Mouse (Mus musculus) splenic B cell, adult 2 months (primary cell): ENCODE measurements at regions not wholly inside any gene's neighbourhood (a gene's known extent, or its start where the extent isn't known, plus 50 kb on each side); places are given as distances from the start of the nearest gene placed in this dataset.

Experiments used
- DNase-seq: peaks from one replicate; pipeline ENCODE4 v3.0.0-alpha.2; 2011; ENCODE audit warnings: low read depth, low spot score
- H3K27me3 ChIP-seq: 2 replicates; pipeline ENCODE4 v1.6.1; 2012; ENCODE audit warnings: mild to moderate bottlenecking, low read length, moderate library complexity, mixed read lengths; ENCODE audit not compliant: control insufficient read depth, poor library complexity, insufficient read depth, severe bottlenecking
- H3K36me3 ChIP-seq: 2 replicates; pipeline ENCODE4 v1.6.1; 2012; ENCODE audit warnings: mild to moderate bottlenecking, low read length, moderate library complexity, mixed read lengths; ENCODE audit not compliant: control insufficient read depth, poor library complexity, insufficient read depth, severe bottlenecking

DNA sequence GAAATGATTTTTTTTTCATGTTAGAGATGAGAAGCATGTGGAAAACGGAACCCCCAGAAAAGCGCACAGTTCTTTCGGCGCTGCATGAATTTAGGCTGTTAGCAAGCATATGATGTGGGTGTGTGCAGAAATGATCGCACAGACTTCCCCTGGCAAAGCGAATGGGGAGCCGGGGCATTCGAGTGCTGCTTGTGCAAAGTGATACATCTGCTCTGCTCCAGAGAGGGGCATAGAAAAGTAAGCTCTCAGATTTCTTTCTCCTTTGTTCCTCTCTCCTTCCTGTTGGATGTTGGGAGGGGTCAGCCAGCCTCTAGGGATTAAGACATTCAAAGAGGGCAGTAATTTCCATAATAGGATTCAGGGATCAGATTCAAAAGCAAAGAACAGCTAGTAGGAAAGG is 827.9 kb downstream of the Kcnj2 start:
- no peaks in the 10 kb centered on the region for H3K27me3 ChIP-seq
- DNase-seq, result no peak
- H3K36me3 ChIP-seq, result no peaks in the 10 kb centered on the region

DNA sequence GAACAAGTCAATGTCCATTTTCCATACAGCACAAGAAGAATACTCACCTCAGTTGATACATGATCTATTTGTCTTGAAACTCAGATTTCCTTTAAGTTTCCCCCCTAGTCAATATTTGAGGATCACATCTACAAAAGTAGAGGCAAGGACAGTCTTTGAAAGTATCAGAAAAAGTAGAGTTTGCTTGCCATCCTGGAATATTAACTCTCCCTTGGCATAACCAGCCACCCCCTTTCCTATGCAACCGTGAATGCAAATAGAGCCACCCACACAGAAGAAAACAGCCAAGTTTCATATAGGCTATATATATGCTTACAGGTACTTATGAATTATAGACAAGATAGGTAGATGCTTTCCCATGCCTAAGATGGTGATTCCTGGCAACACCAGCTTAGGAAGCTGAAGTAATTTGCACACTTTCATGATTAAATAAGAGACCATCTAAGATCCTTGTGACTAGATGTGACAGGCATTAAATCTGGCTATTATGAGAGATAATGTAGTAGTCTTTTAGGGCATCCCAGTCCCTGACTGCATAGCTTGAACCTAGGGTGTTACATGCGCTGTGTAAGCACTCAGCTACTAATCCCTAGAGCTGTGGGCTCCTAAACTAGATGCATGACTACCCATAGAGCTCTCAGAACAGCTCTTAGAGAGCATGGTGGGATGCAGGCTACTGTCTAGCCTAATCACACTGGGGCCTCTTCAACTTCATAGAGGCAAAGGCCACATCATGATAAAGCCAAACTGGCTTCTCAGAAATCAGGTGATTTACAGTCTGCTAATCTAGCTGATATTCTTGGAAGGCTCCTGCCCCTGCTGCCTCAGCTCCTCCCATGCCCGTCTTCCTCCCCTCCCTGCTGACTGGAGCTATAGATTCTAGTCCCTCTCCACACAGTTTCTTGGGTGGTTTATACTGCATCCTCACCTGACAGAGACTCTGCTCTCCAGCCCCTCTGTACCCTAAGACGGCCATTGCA is 829.5 kb downstream of the Kcnj2 start:
- no peaks in the 10 kb centered on the region for H3K36me3 ChIP-seq
- no peaks in the 10 kb centered on the region for H3K27me3 ChIP-seq
- no peak for DNase-seq

DNA sequence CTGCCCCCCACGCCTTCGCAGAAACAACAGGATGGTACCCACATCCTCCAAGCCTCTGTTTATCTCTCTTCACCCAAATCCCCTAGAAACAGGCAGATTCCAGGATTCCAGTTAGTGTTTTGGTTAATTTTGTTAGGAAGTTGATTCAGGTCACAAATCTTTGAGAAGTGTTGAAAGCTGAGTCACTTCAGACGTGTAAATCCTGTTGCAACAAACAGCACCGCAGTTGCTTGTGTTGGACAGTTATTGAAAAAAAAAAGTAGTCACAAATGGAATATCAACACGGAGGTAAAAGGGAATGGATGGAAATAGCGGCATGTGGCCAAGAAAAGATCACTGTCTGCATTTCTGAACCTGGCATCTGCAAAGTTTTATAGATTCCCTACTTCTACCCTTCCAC is 831.0 kb downstream of the Kcnj2 start:
- Histone ChIP-seq H3K27me3 (no peaks in the 10 kb centered on the region), H3K36me3 (no peaks in the 10 kb centered on the region)
- no peak for DNase-seq

- Histone ChIP-seq H3K36me3 (no peaks in the 10 kb centered on the region), H3K27me3 (no peaks in the 10 kb centered on the region)
- no peak for DNase-seq
Measured at GRCm38 (mm10) chr11:111904086-111904485, 838.1 kb downstream of the Kcnj2 start.

- no peaks in the 10 kb centered on the region for H3K27me3 ChIP-seq
- H3K36me3 ChIP-seq, result no peaks in the 10 kb centered on the region
- no peak for DNase-seq
Measured at GRCm38 (mm10) chr11:111913891-111914290, 847.9 kb downstream of the Kcnj2 start.

DNA sequence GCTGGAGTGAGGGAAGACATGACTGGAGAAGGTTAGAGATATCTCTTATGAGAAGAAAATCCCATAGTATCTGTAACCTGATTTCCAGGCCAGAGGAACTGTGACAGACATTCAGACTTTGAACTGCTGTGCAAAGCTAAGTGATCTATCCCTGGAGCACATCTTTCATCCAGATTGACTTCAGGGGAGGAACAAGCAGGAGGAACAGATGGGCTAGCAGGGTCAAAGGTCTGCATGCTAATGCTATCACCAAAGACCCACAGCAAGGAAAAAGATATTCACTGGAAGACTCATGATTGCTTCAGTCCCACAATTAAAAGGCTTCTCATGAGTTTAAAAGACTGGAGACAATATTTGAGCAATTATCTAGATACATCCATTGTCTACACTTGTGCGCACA is 855.7 kb upstream of the Sox9 start:
- H3K27me3 ChIP-seq, result no peaks in the 10 kb centered on the region
- no peak for DNase-seq
- H3K36me3 ChIP-seq, result no peaks in the 10 kb centered on the region

GRCm38 (mm10) chr11:111929366-111929765 is 852.7 kb upstream of the Sox9 start:
- H3K27me3 ChIP-seq, result no peaks in the 10 kb centered on the region
- H3K36me3 ChIP-seq, result no peaks in the 10 kb centered on the region
- DNase-seq, result no peak

DNA sequence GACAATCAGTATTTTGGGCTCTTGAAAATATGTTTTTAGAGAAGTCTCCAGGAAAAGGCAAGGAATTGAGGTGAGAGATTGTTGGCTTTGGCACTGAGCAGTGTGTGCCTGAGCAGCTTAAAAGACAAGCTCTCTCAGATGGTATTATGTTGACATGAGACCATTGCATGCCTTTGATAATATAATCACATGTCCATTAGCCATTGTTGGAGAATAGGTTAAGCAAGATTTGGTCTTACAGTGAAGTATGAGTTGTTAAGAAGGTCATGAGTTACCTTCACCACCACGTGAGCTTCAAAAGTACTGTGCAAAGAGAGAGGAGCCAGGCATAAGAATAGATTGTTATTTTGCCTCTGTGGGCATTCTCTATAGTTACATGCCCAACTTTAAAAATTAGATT is 850.0 kb upstream of the Sox9 start:
- H3K27me3 ChIP-seq, result no peaks in the 10 kb centered on the region
- H3K36me3 ChIP-seq, result no peaks in the 10 kb centered on the region
- no peak for DNase-seq

GRCm38 (mm10) chr11:111944282-111944681 is 837.7 kb upstream of the Sox9 start:
- Histone ChIP-seq H3K27me3 (no peaks in the 10 kb centered on the region), H3K36me3 (no peaks in the 10 kb centered on the region)
- no peak for DNase-seq

- Histone ChIP-seq H3K36me3 (no peaks in the 10 kb centered on the region), H3K27me3 (no peaks in the 10 kb centered on the region)
- DNase-seq, result no peak
Measured at GRCm38 (mm10) chr11:111945806-111946205, 836.2 kb upstream of the Sox9 start.

DNA sequence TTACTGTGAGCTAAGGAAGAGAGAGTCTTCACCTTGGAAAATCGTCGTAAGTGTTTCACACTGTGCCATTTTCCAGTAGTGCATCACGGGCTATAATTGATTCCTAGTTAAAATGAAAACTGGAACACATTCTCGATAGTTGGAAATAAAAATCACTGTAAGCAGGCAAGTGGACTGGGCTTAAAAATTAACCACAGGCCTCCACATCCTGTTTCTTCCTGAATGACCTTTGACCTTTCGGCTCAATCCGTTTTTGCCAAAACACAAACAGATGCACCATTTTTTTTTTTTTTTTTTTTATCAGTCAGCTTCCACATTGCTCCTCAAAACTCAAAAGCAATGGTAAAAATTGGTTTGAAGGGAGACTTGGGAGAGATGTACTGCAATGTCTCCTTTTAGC is 834.4 kb upstream of the Sox9 start:
- no peaks in the 10 kb centered on the region for H3K36me3 ChIP-seq
- no peak for DNase-seq

DNA sequence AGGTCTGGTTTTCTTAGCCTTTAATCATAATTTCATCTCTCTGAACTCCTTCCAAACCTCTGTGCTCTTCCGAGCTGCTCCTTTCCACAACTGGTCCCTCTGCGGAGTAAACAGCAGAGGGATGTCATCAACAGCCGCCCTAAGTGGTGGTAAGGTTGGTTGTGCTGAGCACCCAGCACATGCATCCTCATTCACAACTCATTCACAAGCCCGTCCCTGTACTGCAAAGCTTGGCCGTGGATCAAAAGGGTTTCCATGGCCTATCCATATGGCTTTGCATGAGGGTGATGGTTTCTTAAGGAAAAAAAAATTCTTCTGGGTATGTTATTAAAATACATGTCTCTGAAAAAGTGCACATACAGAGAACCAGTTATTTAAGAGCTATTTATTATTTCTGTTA is 828.6 kb upstream of the Sox9 start:
- H3K36me3 ChIP-seq, result no peaks in the 10 kb centered on the region
- no peak for DNase-seq
- no peaks in the 10 kb centered on the region for H3K27me3 ChIP-seq

More for the DNA sequence above, 834.4 kb upstream of the Sox9 start:
- H3K27me3 ChIP-seq, result no peaks in the 10 kb centered on the region

DNA sequence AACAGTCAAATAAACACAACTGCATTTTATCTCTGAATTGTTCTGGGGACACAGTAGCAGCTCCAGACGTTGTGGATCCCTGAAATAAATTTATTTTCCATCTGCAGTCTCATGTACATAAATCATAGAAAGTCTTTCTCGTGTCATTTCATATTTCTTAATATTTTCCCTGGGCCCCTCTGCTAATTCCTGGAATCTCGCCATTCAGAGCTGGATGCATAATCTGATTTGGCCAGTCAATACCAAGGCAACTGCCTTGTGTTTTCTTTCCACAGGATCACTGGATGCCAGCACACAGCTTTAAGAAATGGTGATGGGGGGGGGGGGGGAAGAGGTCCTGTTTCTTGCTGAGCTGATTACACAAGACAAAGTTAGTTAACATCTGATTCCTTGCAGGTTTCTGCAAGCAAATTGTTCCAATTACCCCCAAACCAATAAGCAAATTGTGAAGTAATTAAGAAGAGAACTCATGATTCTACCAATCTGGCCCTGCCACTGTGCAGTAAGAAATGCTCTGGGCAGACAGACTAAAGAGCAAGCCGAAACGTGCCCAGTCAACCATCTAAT is 824.2 kb upstream of the Sox9 start:
- Histone ChIP-seq H3K27me3 (no peaks in the 10 kb centered on the region), H3K36me3 (no peaks in the 10 kb centered on the region)

DNA sequence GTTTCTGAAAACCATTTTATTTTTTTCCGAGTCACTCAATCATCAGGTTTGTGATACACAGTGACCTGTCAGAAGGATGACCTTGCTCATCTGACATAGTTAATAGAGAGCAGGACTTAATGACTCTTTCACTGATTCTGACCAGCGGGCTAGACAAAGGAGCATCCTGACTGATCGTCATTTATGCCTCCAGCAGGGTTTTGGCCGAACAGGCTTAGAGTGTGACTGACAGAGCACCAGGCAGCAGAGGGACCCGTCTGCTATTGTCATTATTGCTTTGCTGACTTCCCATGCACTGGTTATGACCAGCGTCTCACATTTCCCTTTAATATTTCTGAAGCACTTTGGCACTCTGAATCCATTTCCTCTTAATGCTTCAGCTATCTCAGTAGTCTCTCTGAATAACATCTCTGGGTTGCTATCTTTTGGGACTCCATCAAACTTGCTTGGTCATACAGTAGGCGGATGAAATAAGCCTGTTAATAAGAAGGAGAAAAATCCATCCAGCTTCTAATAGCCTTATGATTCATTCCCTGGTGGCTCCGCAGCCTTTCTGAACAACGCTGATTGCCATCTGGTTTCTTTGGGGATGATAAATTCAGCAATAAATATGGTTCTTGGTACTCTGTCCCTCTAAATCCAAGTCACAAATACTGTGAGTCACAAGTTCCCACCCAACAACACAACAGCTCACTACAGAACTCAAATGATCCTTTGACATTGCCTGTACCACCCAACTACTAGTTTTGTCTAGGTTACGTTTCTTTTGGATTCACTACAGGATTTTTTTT is 820.8 kb upstream of the Sox9 start:
- no peaks in the 10 kb centered on the region for H3K36me3 ChIP-seq
- H3K27me3 ChIP-seq, result no peaks in the 10 kb centered on the region
- no peak for DNase-seq

More for the DNA sequence above, 824.2 kb upstream of the Sox9 start:
- no peak for DNase-seq

DNA sequence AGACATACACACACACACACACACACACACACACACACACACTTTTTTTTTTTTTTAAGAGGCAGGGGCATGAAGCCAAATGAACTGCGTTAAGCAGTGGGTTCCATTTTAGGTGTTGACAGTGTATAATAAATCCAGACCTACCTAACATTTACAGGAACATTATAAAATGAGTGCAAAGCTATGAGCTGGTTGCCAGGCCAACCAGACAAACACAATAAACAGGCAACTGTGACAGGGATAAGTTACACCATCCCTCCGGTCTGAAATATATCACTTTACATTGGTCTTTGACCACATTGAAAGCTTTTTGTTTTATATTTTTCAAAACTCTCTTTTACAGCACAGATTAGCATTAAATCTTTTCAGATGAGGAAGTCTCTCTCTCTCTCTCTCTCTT is 820.2 kb upstream of the Sox9 start:
- DNase-seq, result no peak
- Histone ChIP-seq H3K27me3 (no peaks in the 10 kb centered on the region), H3K36me3 (no peaks in the 10 kb centered on the region)
